Mouse (Mus musculus): ENCODE results near the gene 6030452D12Rik.

- TF ChIP-seq ETS1 (conservative IDR thresholded peaks at IDR 0.05; ENCODE audit: low read depth, low read length) (no peak), EP300 (IDR thresholded peaks at IDR 0.05; ENCODE audit: low read length) (no peak), TCF12 (IDR thresholded peaks at IDR 0.05; ENCODE audit: low read depth, low read length) (no peak), POLR2A (IDR thresholded peaks at IDR 0.05; ENCODE audit: low read depth, low read length) (no peak), CTCF (conservative IDR thresholded peaks at IDR 0.05 in 1 of 2, IDR thresholded peaks at IDR 0.05 in 1 of 2; ENCODE audit: low read depth in 2 of 2, low read length in 2 of 2) (no peak), NRF1 (IDR thresholded peaks at IDR 0.05; ENCODE audit: low read depth, low read length) (no peak), HCFC1 (IDR thresholded peaks at IDR 0.05; ENCODE audit: low read depth, low read length) (no peak), TBP (conservative IDR thresholded peaks at IDR 0.05; ENCODE audit: low read depth, low read length) (no peak), MYC (IDR thresholded peaks at IDR 0.05; ENCODE audit: low read depth, low read length) (no peak), MEF2A (IDR thresholded peaks at IDR 0.05; ENCODE audit: borderline replicate concordance, low read depth, low read length) (no peak), ELF1 (IDR thresholded peaks at IDR 0.05; ENCODE audit: low read depth, low read length) (no peak), RAD21 (IDR thresholded peaks at IDR 0.05; ENCODE audit: low read depth, low read length) (no peak), BHLHE40 (IDR thresholded peaks at IDR 0.05; ENCODE audit: low read depth, low read length) (no peak), USF2 (conservative IDR thresholded peaks at IDR 0.05; ENCODE audit: low read depth, low read length) (no peak)
These were observed 21.5 kb downstream of the 6030452D12Rik start for GRCm38 (mm10) chr8:106521845-106522244.
